Mouse (Mus musculus): Measurements from ENCODE around the gene Tff1. TPM values are rescaled to one million over a fixed set of nuclear protein-coding genes. Genes with fewer than 3 reads are reported as not detected.

Tff1 gene
- polyA plus RNA-seq, 1 experiment from 2014 or later: 39.4 TPM

- no peaks in the 10 kb centered on the region for H3K27me3 ChIP-seq (replicated peaks; ENCODE audit: control insufficient read depth, insufficient read depth, low read length)
- H3K4me3 ChIP-seq (ENCODE audit: low read depth, low read length): no peak within 1 kb of the TSS
- no peaks in the 10 kb centered on the region for H3K9me3 ChIP-seq (ENCODE audit: control insufficient read depth)
- H3K9ac ChIP-seq (ENCODE audit: low read depth, low read length): no peak within 1 kb of the TSS
- ATAC-seq: no peak
- H3K4me2 ChIP-seq (replicated peaks; ENCODE audit: low read depth): no peak within 1 kb of the TSS
- TF ChIP-seq CTCF (IDR thresholded peaks at IDR 0.05; ENCODE audit: low read depth): no peak
- no peak within 1 kb of the TSS for H3K27ac ChIP-seq (ENCODE audit: low read depth, low read length)
- no peaks in the 10 kb centered on the region for H3K36me3 ChIP-seq (ENCODE audit: control insufficient read depth, insufficient read depth)
- 90% methylated on average over 11 of the region's 11 CpGs for WGBS
- no peaks in the 10 kb centered on the region for H3K4me1 ChIP-seq (replicated peaks; ENCODE audit: control insufficient read depth, insufficient read depth, low read length)
These were observed 33.8 kb upstream of the Tff1 start, which contains the start of gene Tmprss3 for GRCm38 (mm10) chr17:31198877-31199276. TSS of gene Tmprss3 (minus strand) at chr17:31198977.

- no peak overlapping the region for H3K4me2 ChIP-seq (replicated peaks; ENCODE audit: low read depth)
- H3K9ac ChIP-seq (ENCODE audit: low read depth, low read length): no peak overlapping the region
- H3K4me1 ChIP-seq (replicated peaks; ENCODE audit: control insufficient read depth, insufficient read depth, low read length): no peaks in the 10 kb centered on the region
- no peaks in the 10 kb centered on the region for H3K9me3 ChIP-seq (ENCODE audit: control insufficient read depth)
- no peak overlapping the region for H3K4me3 ChIP-seq (ENCODE audit: low read depth, low read length)
- TF ChIP-seq CTCF (IDR thresholded peaks at IDR 0.05; ENCODE audit: low read depth): no peak
- 82% methylated on average over 7 of the region's 7 CpGs for WGBS
- H3K27ac ChIP-seq (ENCODE audit: low read depth, low read length): no peak overlapping the region
- no peak for ATAC-seq
- no peaks in the 10 kb centered on the region for H3K27me3 ChIP-seq (replicated peaks; ENCODE audit: control insufficient read depth, insufficient read depth, low read length)
- H3K36me3 ChIP-seq (ENCODE audit: control insufficient read depth, insufficient read depth): no peaks in the 10 kb centered on the region
These were observed 31.2 kb upstream of the Tff1 start for GRCm38 (mm10) chr17:31196283-31196682.

GRCm38 (mm10) chr17:31195207-31195606 lies 30.1 kb upstream of the Tff1 start:
- TF ChIP-seq CTCF (IDR thresholded peaks at IDR 0.05; ENCODE audit: low read depth): no peak
- Histone ChIP-seq H3K9ac (ENCODE audit: low read depth, low read length) (no peak overlapping the region), H3K4me3 (ENCODE audit: low read depth, low read length) (no peak overlapping the region), H3K4me2 (replicated peaks; ENCODE audit: low read depth) (no peak overlapping the region), H3K27me3 (replicated peaks; ENCODE audit: control insufficient read depth, insufficient read depth, low read length) (no peaks in the 10 kb centered on the region), H3K27ac (ENCODE audit: low read depth, low read length) (no peak overlapping the region), H3K4me1 (replicated peaks; ENCODE audit: control insufficient read depth, insufficient read depth, low read length) (no peaks in the 10 kb centered on the region), H3K36me3 (ENCODE audit: control insufficient read depth, insufficient read depth) (no peaks in the 10 kb centered on the region), H3K9me3 (ENCODE audit: control insufficient read depth) (no peaks in the 10 kb centered on the region)
- ATAC-seq: no peak
- whole genome bisulfite sequencing: 78% methylated on average over 6 of the region's 6 CpGs

- 67% methylated on average over 9 of the region's 9 CpGs for WGBS
- no peak overlapping the region for H3K9ac ChIP-seq (ENCODE audit: low read depth, low read length)
- no peak for TF ChIP-seq CTCF (IDR thresholded peaks at IDR 0.05; ENCODE audit: low read depth)
- H3K9me3 ChIP-seq (ENCODE audit: control insufficient read depth): no peaks in the 10 kb centered on the region
- ATAC-seq: no peak
- H3K36me3 ChIP-seq (ENCODE audit: control insufficient read depth, insufficient read depth): no peaks in the 10 kb centered on the region
- H3K4me1 ChIP-seq (replicated peaks; ENCODE audit: control insufficient read depth, insufficient read depth, low read length): no peaks in the 10 kb centered on the region
- no peak overlapping the region for H3K4me3 ChIP-seq (ENCODE audit: low read depth, low read length)
- no peak overlapping the region for H3K27ac ChIP-seq (ENCODE audit: low read depth, low read length)
- no peak overlapping the region for H3K4me2 ChIP-seq (replicated peaks; ENCODE audit: low read depth)
- H3K27me3 ChIP-seq (replicated peaks; ENCODE audit: control insufficient read depth, insufficient read depth, low read length): no peaks in the 10 kb centered on the region
These were observed 28.3 kb upstream of the Tff1 start for GRCm38 (mm10) chr17:31193360-31193759.

GRCm38 (mm10) chr17:31192663-31193062 lies 27.6 kb upstream of the Tff1 start:
- H3K9me3 ChIP-seq (ENCODE audit: control insufficient read depth): no peaks in the 10 kb centered on the region
- no peaks in the 10 kb centered on the region for H3K4me1 ChIP-seq (replicated peaks; ENCODE audit: control insufficient read depth, insufficient read depth, low read length)
- H3K9ac ChIP-seq (ENCODE audit: low read depth, low read length): no peak overlapping the region
- no peaks in the 10 kb centered on the region for H3K36me3 ChIP-seq (ENCODE audit: control insufficient read depth, insufficient read depth)
- ATAC-seq: no peak
- H3K27ac ChIP-seq (ENCODE audit: low read depth, low read length): no peak overlapping the region
- no peak overlapping the region for H3K4me3 ChIP-seq (ENCODE audit: low read depth, low read length)
- no peak overlapping the region for H3K4me2 ChIP-seq (replicated peaks; ENCODE audit: low read depth)
- H3K27me3 ChIP-seq (replicated peaks; ENCODE audit: control insufficient read depth, insufficient read depth, low read length): no peaks in the 10 kb centered on the region
- no peak for TF ChIP-seq CTCF (IDR thresholded peaks at IDR 0.05; ENCODE audit: low read depth)
- 38% methylated on average over 2 of the region's 2 CpGs for WGBS

GRCm38 (mm10) chr17:31191825-31192224 lies 26.7 kb upstream of the Tff1 start:
- TF ChIP-seq CTCF (IDR thresholded peaks at IDR 0.05; ENCODE audit: low read depth): no peak
- no peak overlapping the region for H3K4me2 ChIP-seq (replicated peaks; ENCODE audit: low read depth)

GRCm38 (mm10) chr17:31187370-31187769 lies 22.3 kb upstream of the Tff1 start:
- WGBS: 18% methylated on average over 4 of the region's 4 CpGs
- H3K27me3 ChIP-seq (replicated peaks; ENCODE audit: control insufficient read depth, insufficient read depth, low read length): no peaks in the 10 kb centered on the region

More at GRCm38 (mm10) chr17:31191825-31192224, 26.7 kb upstream of the Tff1 start:
- no peak overlapping the region for H3K4me3 ChIP-seq (ENCODE audit: low read depth, low read length)
- no peaks in the 10 kb centered on the region for H3K4me1 ChIP-seq (replicated peaks; ENCODE audit: control insufficient read depth, insufficient read depth, low read length)
- H3K9ac ChIP-seq (ENCODE audit: low read depth, low read length): no peak overlapping the region
- WGBS: 74% methylated on average over 8 of the region's 8 CpGs
- H3K36me3 ChIP-seq (ENCODE audit: control insufficient read depth, insufficient read depth): no peaks in the 10 kb centered on the region
- no peak for ATAC-seq
- no peaks in the 10 kb centered on the region for H3K9me3 ChIP-seq (ENCODE audit: control insufficient read depth)
- H3K27ac ChIP-seq (ENCODE audit: low read depth, low read length): no peak overlapping the region
- no peaks in the 10 kb centered on the region for H3K27me3 ChIP-seq (replicated peaks; ENCODE audit: control insufficient read depth, insufficient read depth, low read length)

More at GRCm38 (mm10) chr17:31187370-31187769, 22.3 kb upstream of the Tff1 start:
- no peaks in the 10 kb centered on the region for H3K9me3 ChIP-seq (ENCODE audit: control insufficient read depth)
- no peak overlapping the region for H3K9ac ChIP-seq (ENCODE audit: low read depth, low read length)
- no peak overlapping the region for H3K27ac ChIP-seq (ENCODE audit: low read depth, low read length)
- H3K4me1 ChIP-seq (replicated peaks; ENCODE audit: control insufficient read depth, insufficient read depth, low read length): no peaks in the 10 kb centered on the region
- no peak for ATAC-seq
- H3K4me3 ChIP-seq (ENCODE audit: low read depth, low read length): no peak overlapping the region
- TF ChIP-seq CTCF (IDR thresholded peaks at IDR 0.05; ENCODE audit: low read depth): peak; percentile 96
- H3K4me2 ChIP-seq (replicated peaks; ENCODE audit: low read depth): no peak overlapping the region
- H3K36me3 ChIP-seq (ENCODE audit: control insufficient read depth, insufficient read depth): no peaks in the 10 kb centered on the region

All from intestine, postnatal 0 days (tissue).